Mouse (Mus musculus) bone marrow macrophage, adult 2 months (primary cell): Measurements from ENCODE around the gene Adpgk.

Experiments
- CTCF ChIP-seq: IDR thresholded peaks from 2 replicates; pipeline ENCODE4 v1.5.1; 2012; ENCODE audit warnings: low read depth, mild to moderate bottlenecking, low read length, moderate library complexity
- POLR2A ChIP-seq: IDR thresholded peaks from 2 replicates; pipeline ENCODE4 v1.6.1; 2012; ENCODE audit warnings: mild to moderate bottlenecking, low read depth, low read length, borderline replicate concordance

DNA sequence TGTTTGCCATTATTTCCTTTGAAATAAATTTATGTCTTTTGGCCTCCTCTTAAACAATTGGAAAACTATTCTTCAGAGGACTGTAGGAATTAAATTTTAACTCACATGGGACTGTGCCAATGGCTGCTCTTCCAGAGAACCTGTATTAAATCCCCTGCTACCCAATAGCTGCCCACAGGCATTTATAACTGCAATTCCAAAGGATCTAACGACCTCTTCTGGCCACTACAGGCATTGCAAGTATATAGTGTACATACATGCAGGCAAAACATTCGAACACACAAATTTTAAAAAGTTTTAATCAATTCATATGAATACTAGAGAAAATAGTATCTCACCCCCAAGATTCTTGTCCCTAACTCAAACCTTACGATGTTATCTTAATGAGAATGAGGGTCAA, 41.1 kb upstream of the Adpgk start:
- TF ChIP-seq CTCF (no peak), POLR2A (no peak)
